Mouse (Mus musculus) lung, postnatal 0 days (tissue): Measurements from ENCODE around the gene Dennd2c.

Source experiments
- CTCF ChIP-seq: IDR thresholded peaks from 2 replicates; pipeline ENCODE4 v1.5.1; 2016; ENCODE audit warnings: antibody characterized with exemption, mild to moderate bottlenecking
- EP300 ChIP-seq: IDR thresholded peaks from 2 replicates; pipeline ENCODE4 v1.6.1; 2016; ENCODE audit warnings: antibody characterized with exemption, mild to moderate bottlenecking, control low read depth

GRCm38 (mm10) chr3:103212142-103212541 is 109.7 kb downstream of the Dennd2c start:
- no peak for TF ChIP-seq EP300
- TF ChIP-seq CTCF = no peak
